Mouse (Mus musculus) forebrain, embryonic 16.5 days (tissue): Measurements from ENCODE around the gene Cd72. TPM values are rescaled to one million over a fixed set of nuclear protein-coding genes. Genes with fewer than 3 reads are reported as not detected.
A peak's percentile ranks its signal among the peaks of the same experiment; 100 is the strongest.

ENCODE experiments used
- ATAC-seq: fragments of 200-750 bp; cut with Nextera tagmentation; 2 replicates; pipeline ENCODE4 v1.8.0; 2017; ENCODE audit warnings: mild to moderate bottlenecking, moderate library complexity
- H3K27ac ChIP-seq: fragments of 300-500 bp; sonication (generic); 2 replicates; pipeline ENCODE4 v1.5.1; 2014; ENCODE audit warnings: low read length, control low read depth
- H3K27me3 ChIP-seq: fragments of 300-500 bp; sonication (generic); replicated peaks from 2 replicates; pipeline ENCODE4 v1.6.1; 2014; ENCODE audit warnings: low read length; ENCODE audit not compliant: control insufficient read depth, insufficient read depth
- H3K36me3 ChIP-seq: fragments of 300-500 bp; sonication (generic); 2 replicates; pipeline ENCODE4 v1.6.1; 2014; ENCODE audit not compliant: control insufficient read depth, insufficient read depth
- H3K4me1 ChIP-seq: fragments of 300-500 bp; sonication (generic); replicated peaks from 2 replicates; pipeline ENCODE4 v1.6.1; 2014; ENCODE audit warnings: low read length; ENCODE audit not compliant: control insufficient read depth, insufficient read depth
- H3K4me2 ChIP-seq: fragments of 300-500 bp; sonication (generic); 2 replicates; pipeline ENCODE4 v1.6.1; 2014; ENCODE audit warnings: mild to moderate bottlenecking, low read length, control low read depth
- H3K4me3 ChIP-seq: fragments of 300-500 bp; sonication (generic); replicated peaks from 2 replicates; pipeline ENCODE4 v1.5.1; 2014; ENCODE audit warnings: mild to moderate bottlenecking, low read length, control low read depth
- H3K9ac ChIP-seq: fragments of 300-500 bp; sonication (generic); replicated peaks from 2 replicates; pipeline ENCODE4 v1.6.1; 2014; ENCODE audit warnings: low read depth, low read length, control low read depth
- H3K9me3 ChIP-seq: fragments of 300-500 bp; sonication (generic); 2 replicates; pipeline ENCODE4 v1.6.1; 2016; ENCODE audit warnings: low read length; ENCODE audit not compliant: control insufficient read depth
- WGBS: fragments of 180-500 bp; shearing (Covaris S2); extraction: QIAGEN DNeasy Blood & Tissue Kit; methylation state at CpG from one replicate; pipeline ENCODE4 v1.1.7; 2014; 5-methylcytosine and 5-hydroxymethylcytosine counted together
- polyA plus RNA-seq: library from polyadenylated mRNA; unstranded; fragments of >200 nt; fragmentation: Nextera tagmentation; extraction: Ambion mirVana; gene quantifications from 2 replicates; pipeline ENCODE4 v1.2.1, GENCODE M21; 2015

Cd72 gene
- polyA plus RNA-seq: 3.6 and 6.5 TPM in 2 replicates

DNA sequence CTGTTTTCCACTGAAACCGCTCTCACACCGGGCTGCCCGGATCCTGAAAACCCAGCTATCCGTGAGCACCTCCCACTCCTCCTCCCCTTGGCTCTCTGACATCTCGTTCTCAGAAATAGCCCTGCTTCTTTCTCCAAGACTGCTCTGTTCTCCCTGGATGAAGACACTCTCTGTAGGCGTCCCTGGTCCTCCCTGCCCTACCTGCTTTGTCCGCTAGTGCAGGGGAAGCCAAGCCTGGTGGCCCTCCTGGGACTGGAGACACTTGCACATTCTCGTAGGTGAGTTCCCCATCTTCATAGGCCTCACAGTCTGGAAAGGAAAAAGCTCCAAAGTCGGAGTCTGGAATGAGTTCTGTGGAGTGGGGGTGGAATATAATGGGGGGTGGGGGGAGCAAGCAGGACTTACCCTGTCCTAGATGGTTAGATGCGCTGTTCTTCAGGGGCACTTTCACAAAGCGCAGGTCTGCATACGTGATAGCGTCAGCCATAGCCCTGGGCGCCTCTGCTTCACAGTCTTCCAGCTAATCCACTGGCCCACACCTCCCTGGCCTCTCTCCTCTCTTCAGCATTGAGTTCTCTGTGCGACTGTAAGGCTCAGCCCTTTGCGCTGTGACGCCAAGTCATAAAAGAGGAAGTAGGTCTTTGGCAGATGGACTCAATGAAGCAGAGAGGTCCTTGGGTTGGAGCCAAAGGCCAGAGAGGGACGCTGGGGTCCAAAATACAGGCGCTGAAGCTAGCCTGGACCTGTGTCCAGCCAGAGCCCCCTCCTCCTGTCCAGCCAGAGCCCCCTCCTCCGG lies at the start of gene Cd72:
Gene Cd72, minus strand, starts transcription at position 588 of the 796 bp plus-strand sequence.
- no peaks in the 10 kb centered on the region for H3K9me3 ChIP-seq
- peaks cover 9% of the 10 kb centered on the region for H3K4me1 ChIP-seq
- H3K36me3 ChIP-seq: no peaks in the 10 kb centered on the region
- H3K4me3 ChIP-seq: peak within 1 kb of the TSS; percentile 14
- WGBS: 32% methylated on average over 20 of the region's 20 CpGs
- peaks cover 8% of the 10 kb centered on the region; the same call in 1 of the 2 replicates for H3K27me3 ChIP-seq
- peak within 1 kb of the TSS; percentile 42 for H3K4me2 ChIP-seq
- peak within 1 kb of the TSS; percentile 42 for H3K9ac ChIP-seq
- H3K27ac ChIP-seq: no peak within 1 kb of the TSS
- ATAC-seq: no peak

DNA sequence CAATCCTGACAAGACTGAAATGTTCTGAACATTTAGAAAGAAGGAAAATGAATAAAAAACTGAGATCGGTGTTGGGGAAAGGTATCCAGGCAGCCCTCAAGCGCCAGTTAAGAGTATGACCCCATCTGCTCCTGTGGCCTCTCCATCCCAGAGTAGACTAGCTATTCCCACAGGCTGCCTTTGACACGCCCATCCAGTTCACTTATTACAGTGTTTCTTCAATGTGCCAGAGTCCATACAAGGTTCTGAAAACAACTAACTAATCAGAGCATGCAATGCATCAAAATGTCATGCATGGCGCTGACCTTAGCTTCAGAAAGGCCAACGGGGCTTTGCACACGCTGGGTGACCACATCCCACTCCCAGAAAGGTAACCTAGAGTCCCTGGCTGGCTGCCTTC lies 49.1 kb upstream of the Cd72 start:
- WGBS: 83% methylated on average over 6 of the region's 6 CpGs
- Histone ChIP-seq H3K36me3 (no peaks in the 10 kb centered on the region), H3K4me3 (no peak overlapping the region), H3K4me1 (peaks cover 12% of the 10 kb centered on the region), H3K9ac (no peak overlapping the region), H3K9me3 (no peaks in the 10 kb centered on the region), H3K4me2 (no peak overlapping the region), H3K27ac (no peak overlapping the region), H3K27me3 (no peaks in the 10 kb centered on the region)
- no peak for ATAC-seq

- no peak for ATAC-seq
- Histone ChIP-seq H3K4me2 (no peak overlapping the region), H3K9me3 (no peaks in the 10 kb centered on the region), H3K36me3 (no peaks in the 10 kb centered on the region), H3K4me3 (no peak overlapping the region), H3K9ac (no peak overlapping the region), H3K4me1 (peaks cover 12% of the 10 kb centered on the region), H3K27me3 (no peaks in the 10 kb centered on the region), H3K27ac (no peak overlapping the region)
- WGBS: 64% methylated on average over 2 of the region's 2 CpGs
Observed at GRCm38 (mm10) chr4:43503041-43503440, 48.6 kb upstream of the Cd72 start.

- H3K36me3 ChIP-seq: no peaks in the 10 kb centered on the region
- no peaks in the 10 kb centered on the region for H3K9me3 ChIP-seq
- peak; percentile 90 for ATAC-seq
- peaks cover 15% of the 10 kb centered on the region for H3K4me1 ChIP-seq
- H3K9ac ChIP-seq: peak within 1 kb of the TSS; percentile 62
- 7% methylated on average over 50 of the region's 50 CpGs for WGBS
- H3K27me3 ChIP-seq: no peaks in the 10 kb centered on the region
- H3K4me3 ChIP-seq: peak within 1 kb of the TSS; percentile 62
- peak within 1 kb of the TSS; percentile 83 for H3K4me2 ChIP-seq
- no peak within 1 kb of the TSS for H3K27ac ChIP-seq
Observed at GRCm38 (mm10) chr4:43499407-43500333, 45.2 kb upstream of the Cd72 start, which contains the start of gene Arhgef39. Gene Arhgef39, minus strand, starts transcription at chr4:43499695.

GRCm38 (mm10) chr4:43498983-43499382 lies 44.6 kb upstream of the Cd72 start:
- Histone ChIP-seq H3K4me3 (peak overlapping the region; percentile 62), H3K27ac (no peak overlapping the region), H3K4me1 (peaks cover 21% of the 10 kb centered on the region), H3K9ac (peak overlapping the region; percentile 62), H3K9me3 (no peaks in the 10 kb centered on the region), H3K4me2 (peak overlapping the region; percentile 83), H3K27me3 (no peaks in the 10 kb centered on the region), H3K36me3 (no peaks in the 10 kb centered on the region)
- peak; percentile 27; the same call in 1 of the 2 replicates for ATAC-seq
- WGBS: 17% methylated on average over 8 of the region's 8 CpGs

DNA sequence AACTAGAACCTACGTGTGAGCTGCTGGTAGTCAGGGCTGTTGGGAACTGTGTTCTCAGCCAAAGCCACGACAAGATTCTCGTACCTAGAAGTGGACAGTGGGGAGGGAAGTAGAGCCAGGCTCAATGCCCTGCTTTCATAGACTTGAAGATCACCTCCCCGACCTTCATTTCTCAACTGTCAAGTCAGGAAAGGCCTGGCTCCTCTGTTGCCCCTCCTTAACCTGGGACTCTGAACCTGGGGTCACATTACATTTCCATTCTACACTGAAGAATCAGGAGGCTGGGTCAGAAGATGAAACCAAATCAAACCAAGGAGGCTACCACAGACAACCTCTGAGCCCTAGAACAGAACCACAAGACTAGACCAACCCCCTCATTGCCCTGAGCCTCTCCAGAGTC lies 43.5 kb upstream of the Cd72 start:
- peak overlapping the region; percentile 83 for H3K4me2 ChIP-seq
- 81% methylated on average over 4 of the region's 4 CpGs for WGBS
- no peaks in the 10 kb centered on the region for H3K36me3 ChIP-seq
- H3K27ac ChIP-seq: no peak overlapping the region
- H3K4me1 ChIP-seq: peaks cover 22% of the 10 kb centered on the region
- H3K9me3 ChIP-seq: no peaks in the 10 kb centered on the region
- H3K4me3 ChIP-seq: peak overlapping the region; percentile 62
- H3K9ac ChIP-seq: peak overlapping the region; percentile 41; the same call in 1 of the 2 replicates
- no peak for ATAC-seq
- H3K27me3 ChIP-seq: no peaks in the 10 kb centered on the region

- no peak overlapping the region for H3K9ac ChIP-seq
- WGBS: 95% methylated on average over 8 of the region's 8 CpGs
- H3K9me3 ChIP-seq: no peaks in the 10 kb centered on the region
- H3K4me2 ChIP-seq: no peak overlapping the region
- H3K27me3 ChIP-seq: no peaks in the 10 kb centered on the region
- H3K4me3 ChIP-seq: no peak overlapping the region
- ATAC-seq: no peak
- peaks cover 22% of the 10 kb centered on the region for H3K4me1 ChIP-seq
- H3K27ac ChIP-seq: no peak overlapping the region
- no peaks in the 10 kb centered on the region for H3K36me3 ChIP-seq
Observed at GRCm38 (mm10) chr4:43497405-43497804, 43.0 kb upstream of the Cd72 start.

DNA sequence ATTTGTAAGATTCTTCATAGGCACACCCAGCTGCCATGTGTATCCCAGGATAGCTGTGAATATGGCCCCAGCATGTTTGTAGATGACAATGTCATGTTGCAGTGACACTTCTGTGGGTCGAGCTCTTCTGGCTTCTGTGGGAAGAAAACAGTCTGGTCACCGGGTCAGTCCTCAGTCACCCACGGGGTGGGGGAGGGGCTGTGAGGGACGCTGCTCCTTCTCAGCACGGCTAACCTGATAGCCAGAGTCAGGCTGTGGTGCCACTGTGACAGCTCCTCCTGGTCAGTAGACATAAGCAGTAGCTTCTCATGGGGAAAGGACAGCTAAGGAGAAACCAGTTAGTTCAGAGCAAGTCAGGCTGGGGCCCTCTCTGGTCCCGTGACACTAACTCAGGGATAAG lies 42.2 kb upstream of the Cd72 start:
- H3K9ac ChIP-seq: no peak overlapping the region
- no peak overlapping the region for H3K4me3 ChIP-seq
- no peak for ATAC-seq
- no peaks in the 10 kb centered on the region for H3K36me3 ChIP-seq
- H3K4me2 ChIP-seq: no peak overlapping the region
- 56% methylated on average over 6 of the region's 6 CpGs for WGBS
- H3K27me3 ChIP-seq: no peaks in the 10 kb centered on the region
- H3K27ac ChIP-seq: no peak overlapping the region
- H3K9me3 ChIP-seq: no peaks in the 10 kb centered on the region
- H3K4me1 ChIP-seq: peaks cover 22% of the 10 kb centered on the region

DNA sequence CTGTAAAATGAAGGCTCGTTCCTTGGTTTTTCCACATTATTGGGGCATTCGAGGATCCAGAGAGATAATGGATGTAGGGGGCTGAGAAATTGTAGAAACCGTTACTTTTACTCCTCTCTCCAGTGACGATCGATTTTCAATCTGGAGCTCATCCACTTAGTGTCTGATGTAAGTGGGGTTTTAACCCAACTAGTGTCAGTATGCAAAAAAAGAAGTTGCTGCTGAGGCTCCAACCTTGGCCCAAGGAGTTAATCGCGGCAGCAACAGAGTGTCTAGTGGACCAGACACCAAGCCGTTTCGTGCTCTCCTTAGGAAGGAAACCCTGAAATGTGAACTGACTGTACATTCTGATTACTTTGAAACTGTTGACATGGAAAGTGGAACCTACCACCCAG lies 39.4 kb upstream of the Cd72 start:
- no peaks in the 10 kb centered on the region for H3K27me3 ChIP-seq
- peak overlapping the region; percentile 87 for H3K9ac ChIP-seq
- no peaks in the 10 kb centered on the region for H3K36me3 ChIP-seq
- peak overlapping the region; percentile 68 for H3K4me2 ChIP-seq
- peak overlapping the region; percentile 92 for H3K27ac ChIP-seq
- ATAC-seq: no peak
- peaks cover 18% of the 10 kb centered on the region for H3K4me1 ChIP-seq
- H3K9me3 ChIP-seq: no peaks in the 10 kb centered on the region
- under 1% methylated on average over 9 of the region's 9 CpGs for WGBS
- peak overlapping the region; percentile 77 for H3K4me3 ChIP-seq
